Mouse (Mus musculus) erythroblast, embryonic 14.5 days (primary cell): ENCODE data around the gene Adam12.

Experiments
- GATA1 ChIP-seq: IDR thresholded peaks from 2 replicates; pipeline ENCODE4 v1.6.1; 2012; ENCODE audit warnings: low read length, inconsistent platforms, mixed read lengths
- TAL1 ChIP-seq: IDR thresholded peaks from 3 replicates; pipeline ENCODE4 v1.6.1; 2012; ENCODE audit warnings: low read length, inconsistent platforms, mixed read lengths

- no peak for TF ChIP-seq TAL1
- TF ChIP-seq GATA1, result no peak
These were observed 383.8 kb downstream of the Adam12 start for GRCm38 (mm10) chr7:133848180-133848579.
